Mouse (Mus musculus) testis, postnatal 10 days (tissue): ENCODE results near the gene Cnih4.

Experiments
- DNase-seq: peaks from one replicate; pipeline ENCODE4 v3.0.0; 2021; ENCODE audit warnings: low spot score

The Cnih4 gene

GRCm38 (mm10) chr1:181211403-181211919 is 67.0 kb downstream of the Cnih4 start:
- DNase-seq = no peak

DNA sequence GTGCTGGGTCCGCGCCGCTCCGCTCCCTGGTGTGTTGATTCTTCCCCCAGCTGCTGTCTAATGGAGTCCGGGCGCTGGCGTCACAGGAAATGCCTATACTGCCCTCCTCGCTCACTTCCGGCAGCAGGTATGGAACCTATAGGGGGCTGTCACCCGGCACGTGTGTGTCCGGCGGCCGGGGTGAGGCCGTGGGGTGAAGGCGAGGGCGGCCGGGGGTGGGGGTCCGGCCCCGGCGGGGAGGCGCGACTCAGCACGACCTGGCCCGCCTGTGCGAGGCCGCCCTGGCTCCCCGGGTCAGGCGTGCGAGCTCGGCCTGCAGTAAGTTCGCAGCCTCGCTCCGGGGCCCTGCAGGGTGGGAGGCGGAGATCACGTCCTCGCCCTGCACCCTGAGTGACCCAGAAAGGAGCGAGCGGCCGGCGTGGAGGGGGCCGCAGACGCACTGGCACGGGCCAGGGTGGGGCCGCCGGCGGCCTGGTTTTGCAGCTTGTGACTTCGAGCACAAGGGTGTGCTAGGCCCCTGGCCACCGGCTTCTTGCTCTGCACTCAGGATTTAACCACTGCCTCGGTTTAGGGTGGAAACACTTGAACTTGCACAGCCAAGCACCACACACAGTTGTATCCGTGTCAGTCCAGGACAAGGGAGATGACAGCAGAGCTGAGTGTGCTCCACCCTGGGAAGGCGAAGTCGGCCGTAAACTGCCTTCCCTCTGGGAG is 67.6 kb downstream of the Cnih4 start, which contains the start of gene Wdr26:
Gene Wdr26 (minus strand): TSS at position 82 of the 714 bp plus-strand sequence.
- peak; percentile 77 for DNase-seq

- no peak for DNase-seq
These were observed 70.0 kb downstream of the Cnih4 start for GRCm38 (mm10) chr1:181214296-181215035.

GRCm38 (mm10) chr1:181216315-181216714 is 71.8 kb downstream of the Cnih4 start:
- DNase-seq = peak; percentile 36
